Mouse (Mus musculus) liver, embryonic 14.5 days (tissue): Measurements from ENCODE around the gene Polr2h.

Experiments used
- CTCF ChIP-seq: IDR thresholded peaks from 2 replicates; pipeline ENCODE4 v1.5.1; 2016; ENCODE audit warnings: antibody characterized with exemption, low read depth, control low read depth
- EP300 ChIP-seq: IDR thresholded peaks from 2 replicates; pipeline ENCODE4 v1.6.1; 2016; ENCODE audit warnings: antibody characterized with exemption, low read depth

DNA sequence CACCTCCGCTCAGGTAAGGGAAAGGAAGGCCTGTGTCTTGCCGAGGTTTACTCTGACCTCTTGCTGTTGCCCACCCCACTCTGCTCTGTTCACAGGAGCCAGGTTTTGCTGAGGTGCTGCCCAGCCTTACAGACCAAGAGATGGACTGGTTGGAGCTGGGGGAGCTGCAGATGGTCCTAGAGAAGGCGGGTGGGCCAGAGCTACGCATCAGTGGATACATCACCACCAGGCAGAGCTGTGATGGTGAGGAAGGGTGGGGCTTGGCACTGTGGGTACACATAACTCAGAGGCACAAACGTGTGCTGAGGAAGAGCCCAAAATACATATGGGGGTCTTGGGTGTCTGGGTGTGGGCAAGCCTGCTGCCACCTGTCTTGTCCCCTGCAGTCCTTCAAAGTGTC lies 18.2 kb downstream of the Polr2h start:
- TF ChIP-seq CTCF (no peak), EP300 (no peak)
